Mouse (Mus musculus) spleen, postnatal 4 days (tissue): ENCODE data around the gene Cactin.

Experiments
- DNase-seq, 2 experiments: peaks; one replicate each; pipeline ENCODE4 v3.0.0; 2022; ENCODE audit warnings: low spot score in 2 of 2

Gene Cactin

GRCm38 (mm10) chr10:81297845-81298244 lies 23.1 kb upstream of the Cactin start:
- peak; percentile 56 to 79 for DNase-seq

DNA sequence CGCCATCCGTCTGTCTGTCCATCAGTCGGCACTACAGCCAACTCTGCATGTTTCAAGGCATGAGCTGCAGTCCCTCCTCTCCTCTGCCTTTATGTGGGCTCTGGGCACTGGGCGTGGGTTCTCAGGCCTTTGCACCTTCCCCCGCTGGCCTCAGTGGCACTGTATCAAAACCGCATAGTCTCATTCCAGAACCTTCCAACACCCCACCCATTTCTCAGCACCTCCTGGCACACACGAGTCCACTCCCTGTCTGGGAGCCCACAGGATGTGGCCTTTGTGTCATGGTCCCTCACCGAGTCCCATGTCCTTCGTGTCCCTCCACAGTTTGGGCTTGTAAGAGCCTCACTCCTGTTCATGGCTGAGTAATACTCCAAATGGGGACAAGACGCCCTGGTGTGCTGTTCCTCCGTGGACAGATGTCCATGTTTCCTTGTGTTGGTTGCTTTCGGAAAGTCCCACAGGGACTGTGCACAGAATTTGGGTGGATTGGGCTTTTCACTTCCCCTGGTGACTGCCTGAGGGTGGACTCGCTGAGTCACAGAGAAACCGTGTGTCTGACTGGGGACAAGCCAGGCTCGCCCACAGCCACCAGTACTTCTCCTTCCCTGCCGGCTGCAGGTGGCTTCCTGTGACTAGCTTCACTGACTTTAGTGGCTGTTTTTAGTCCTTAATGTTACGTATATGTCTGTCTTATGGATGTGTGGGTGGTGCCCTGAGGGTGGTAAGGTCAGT lies 22.4 kb upstream of the Cactin start:
- DNase-seq: peak in 1 of 2 experiments; percentile 62

DNA sequence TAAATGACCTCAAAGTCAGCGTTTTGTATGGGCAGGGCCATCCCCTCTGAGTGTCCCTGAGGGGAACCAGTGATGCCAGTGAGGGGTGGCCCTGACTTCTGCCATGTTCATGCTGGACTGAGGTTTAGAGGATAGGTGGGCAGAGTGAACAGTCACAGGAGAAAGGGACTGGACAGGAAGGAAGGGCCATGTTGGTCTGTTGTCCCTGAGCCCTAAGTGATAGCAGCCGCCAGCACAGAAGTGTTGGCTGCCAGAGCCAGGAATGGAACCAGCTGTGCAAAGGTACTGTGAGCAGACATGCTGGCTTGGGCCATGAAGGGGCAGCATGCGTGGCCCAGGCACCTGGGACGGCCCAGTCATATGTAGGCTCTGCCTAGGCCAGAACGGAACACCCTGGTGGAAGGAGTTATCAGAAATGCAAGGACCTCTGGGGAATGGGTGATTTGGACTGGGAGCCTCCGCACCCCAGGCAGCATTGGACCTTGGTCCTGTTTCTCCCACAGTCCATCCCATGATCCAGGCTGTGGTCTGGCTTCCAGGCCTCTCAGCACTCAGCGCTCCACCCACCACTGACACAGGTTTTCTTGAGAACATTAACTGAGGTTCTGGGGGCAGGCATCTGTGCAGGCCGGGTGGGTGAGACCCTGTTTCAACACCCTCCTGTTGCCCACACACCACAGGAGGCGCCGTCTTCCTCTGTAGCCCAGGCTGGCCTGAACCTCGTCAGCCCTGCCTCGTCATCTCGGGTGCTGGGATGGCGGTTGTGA lies 21.1 kb upstream of the Cactin start:
- no peak for DNase-seq

GRCm38 (mm10) chr10:81300352-81300907 lies 20.5 kb upstream of the Cactin start:
- DNase-seq: no peak

- no peak for DNase-seq
Observed at GRCm38 (mm10) chr10:81301321-81301720, 19.6 kb upstream of the Cactin start.

DNA sequence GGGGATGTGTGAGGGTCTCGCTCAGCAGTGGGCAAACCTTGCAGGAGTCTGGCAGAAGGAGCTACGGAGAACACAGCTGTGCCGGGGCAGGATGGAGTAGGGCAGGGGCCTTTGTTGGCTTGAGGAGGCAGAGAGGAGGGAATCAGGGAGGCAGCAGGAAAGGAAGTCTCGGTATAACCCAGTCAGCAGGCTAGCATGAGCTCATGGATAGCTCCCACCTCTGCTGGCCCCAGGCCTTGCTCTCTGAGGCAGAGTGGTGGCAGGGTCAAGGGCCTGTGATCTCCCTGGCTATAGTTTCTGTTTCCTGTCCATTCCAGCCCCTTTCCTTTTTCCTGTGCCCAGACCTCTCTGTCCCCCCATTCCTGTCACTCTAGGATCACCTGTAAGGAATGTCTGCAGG lies 18.6 kb upstream of the Cactin start:
- no peak for DNase-seq

DNA sequence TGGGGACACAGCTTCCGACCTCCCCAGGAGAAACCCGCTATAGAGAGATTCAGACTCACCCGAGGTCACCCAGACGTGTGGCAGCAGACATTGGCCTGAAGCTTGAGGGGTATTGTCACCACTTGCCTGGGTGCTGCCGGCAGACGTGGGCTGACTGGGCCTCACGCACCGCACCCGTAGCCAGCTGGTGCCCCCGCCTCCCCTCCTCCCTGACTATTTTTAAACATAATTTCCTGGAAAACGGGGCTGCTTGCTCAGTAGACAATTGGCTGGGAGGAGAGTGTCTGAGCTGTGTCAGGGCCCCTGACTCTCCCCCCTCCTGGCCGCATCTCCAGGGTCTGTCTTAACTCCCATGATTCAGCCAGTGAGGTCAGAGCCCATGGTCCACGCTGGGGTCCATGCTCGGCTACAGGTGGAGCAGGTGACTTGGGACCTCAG lies 18.1 kb upstream of the Cactin start:
- no peak for DNase-seq

- no peak for DNase-seq
Observed at GRCm38 (mm10) chr10:81303258-81303657, 17.6 kb upstream of the Cactin start.

DNA sequence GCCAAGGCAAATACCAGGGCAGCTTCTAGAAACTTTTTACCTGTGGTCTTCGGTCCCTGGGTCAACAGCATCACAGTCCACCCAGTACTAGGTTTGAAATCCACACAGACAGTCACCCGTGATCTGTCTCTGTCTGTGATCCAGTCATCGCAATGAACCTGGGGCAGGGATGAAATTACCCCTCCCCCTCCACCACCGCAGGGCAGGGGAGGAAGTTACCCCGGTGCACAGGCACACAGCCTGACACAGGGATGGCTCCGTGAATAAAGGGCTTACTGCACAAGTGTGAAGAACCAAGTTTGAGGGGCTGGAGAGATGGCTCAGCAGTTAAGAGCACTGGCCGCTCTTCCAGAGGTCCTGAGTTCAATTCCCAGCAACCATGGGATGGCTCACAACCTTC lies 17.1 kb upstream of the Cactin start:
- no peak for DNase-seq

- DNase-seq: peak; percentile 62 to 87
Observed at GRCm38 (mm10) chr10:81304597-81305238, 16.2 kb upstream of the Cactin start.

DNA sequence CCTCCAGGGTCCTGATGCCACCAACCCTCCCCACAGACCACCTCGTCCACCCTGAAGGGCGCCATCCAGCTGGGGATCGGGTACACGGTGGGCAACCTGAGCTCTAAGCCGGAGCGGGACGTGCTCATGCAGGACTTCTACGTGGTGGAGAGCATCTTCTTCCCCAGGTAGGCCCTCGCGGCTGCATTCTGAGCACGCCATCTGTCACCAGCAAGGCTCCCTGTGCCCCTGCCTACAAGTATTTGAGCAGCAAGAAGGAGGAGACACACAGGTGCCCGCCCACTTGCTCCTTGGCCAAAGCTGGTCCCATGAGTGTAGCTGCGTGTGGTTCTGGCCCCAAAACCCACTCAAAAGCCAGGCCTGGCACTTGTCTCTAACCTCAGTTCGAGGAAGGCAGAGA lies 15.2 kb upstream of the Cactin start:
- no peak for DNase-seq

- no peak for DNase-seq
Observed at GRCm38 (mm10) chr10:81306173-81306668, 14.7 kb upstream of the Cactin start.

- no peak for DNase-seq
Observed at GRCm38 (mm10) chr10:81306837-81307682, 13.8 kb upstream of the Cactin start.

GRCm38 (mm10) chr10:81309571-81309970 lies 11.3 kb upstream of the Cactin start:
- no peak for DNase-seq

GRCm38 (mm10) chr10:81313581-81313980 lies 7.3 kb upstream of the Cactin start:
- DNase-seq: no peak

- no peak for DNase-seq
Observed at GRCm38 (mm10) chr10:81314201-81314600, 6.7 kb upstream of the Cactin start.

DNA sequence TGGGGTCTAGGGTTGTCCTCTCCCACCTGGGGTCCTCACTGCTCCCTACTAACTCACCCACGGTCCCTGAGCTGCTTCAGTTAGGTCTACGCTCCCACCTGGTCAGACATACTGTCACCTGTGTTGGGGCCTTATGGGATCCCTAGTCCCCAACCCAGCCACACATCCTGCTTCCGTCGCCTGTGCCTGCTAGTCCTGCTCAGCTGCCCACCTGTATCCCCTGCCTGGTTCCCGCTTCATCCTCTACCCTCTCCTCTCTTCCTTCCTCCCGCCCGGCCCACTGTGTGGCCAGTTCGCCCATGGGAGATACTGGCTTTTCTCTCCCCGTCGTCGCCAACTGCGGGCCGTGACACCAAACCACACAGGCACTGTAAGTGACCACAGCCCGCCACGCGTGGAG lies 5.3 kb upstream of the Cactin start:
- no peak for DNase-seq

GRCm38 (mm10) chr10:81316338-81317060 lies 4.4 kb upstream of the Cactin start:
- no peak for DNase-seq

GRCm38 (mm10) chr10:81317273-81317672 lies 3.6 kb upstream of the Cactin start:
- DNase-seq: no peak

DNA sequence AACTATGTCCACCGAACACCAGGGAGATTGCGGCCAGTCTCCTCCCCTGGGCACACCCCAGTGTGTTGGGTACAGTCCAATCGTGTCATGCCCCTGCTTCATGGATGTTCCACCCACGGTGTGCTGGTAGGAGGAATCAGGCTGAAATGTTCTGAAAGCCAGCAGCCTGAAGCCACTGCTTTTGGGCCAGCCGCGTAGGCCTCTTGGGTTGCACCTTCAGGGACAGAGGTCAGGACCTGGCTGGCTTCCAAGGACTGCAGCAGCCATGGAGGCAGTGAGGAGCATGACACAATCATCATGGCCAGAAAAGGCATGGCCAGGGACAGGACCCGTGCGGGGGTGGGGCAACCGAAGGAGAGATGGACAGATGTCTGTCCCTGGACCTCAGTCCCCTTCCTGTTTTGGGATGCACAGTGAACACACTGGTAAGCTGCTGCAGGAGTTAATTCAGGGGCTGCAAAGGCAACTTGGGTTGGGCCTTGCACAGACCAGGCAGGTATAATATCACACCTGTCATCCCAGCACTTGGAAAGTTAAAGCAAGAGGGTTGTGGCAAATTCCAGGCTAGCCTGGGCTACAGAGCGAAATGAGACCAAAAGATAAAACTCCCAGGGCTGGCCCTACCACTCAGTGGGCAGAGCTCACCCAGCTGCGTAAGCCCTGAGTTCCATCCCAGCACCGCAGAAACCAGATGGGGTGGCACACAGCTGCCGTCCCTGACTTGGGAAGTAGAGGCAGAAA lies 2.1 kb upstream of the Cactin start:
- DNase-seq: no peak
